Mouse (Mus musculus) activated CD4-positive, CD25-positive, alpha-beta regulatory T cell (primary cell): ENCODE results near the gene Synpo2l. TPM values are rescaled to one million over a fixed set of nuclear protein-coding genes. Genes with fewer than 3 reads are reported as not detected.

ENCODE experiments used
- polyA plus RNA-seq, 2 experiments: library from polyadenylated mRNA; unstranded; fragments of 100-300 nt; shearing (Covaris generic); gene quantifications; one replicate each; pipeline ENCODE4 v1.2.1; 2017

The Synpo2l gene
- under 1 TPM in 1 of 2 experiments, not detected in 1; 0.21 TPM for polyA plus RNA-seq

DNA sequence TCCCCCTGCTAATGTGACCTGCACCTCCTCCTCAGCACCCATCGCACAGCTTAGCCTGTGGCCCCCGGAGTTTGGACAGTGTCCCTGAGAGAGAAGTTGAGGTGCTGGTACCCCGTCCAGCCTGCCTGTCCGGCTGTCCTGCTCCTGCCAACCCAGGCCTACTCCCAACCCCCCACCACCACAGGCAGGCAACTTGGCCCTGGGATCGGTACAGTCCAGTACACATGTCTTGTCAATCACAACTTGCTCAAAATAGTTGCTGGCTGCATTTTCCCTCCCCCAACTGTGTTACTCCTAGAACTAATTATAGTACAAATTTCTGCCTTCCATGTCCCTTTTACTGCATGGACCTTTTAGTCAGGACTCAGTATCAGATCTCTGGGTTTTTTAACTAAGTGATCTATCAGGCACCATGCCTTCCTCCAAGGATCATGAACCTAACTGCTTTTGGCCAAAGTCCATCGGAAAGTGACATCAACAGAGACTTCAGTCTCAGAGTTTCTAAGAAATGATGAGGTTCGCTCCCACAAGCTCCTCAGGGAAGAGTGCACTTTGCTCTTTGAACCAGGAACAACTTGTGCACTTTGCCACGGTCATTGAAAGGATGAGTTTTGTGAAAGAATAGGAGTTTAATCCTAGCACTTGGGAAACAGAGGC lies at the start of gene Synpo2l:
Synpo2l (minus strand) TSS at position 201 of the 657 bp plus-strand sequence.

GRCm38 (mm10) chr14:20707201-20708190 lies 39.3 kb upstream of the Synpo2l start, which contains the start of gene Zswim8:
Zswim8 (plus strand) TSS chr14:20707552.

DNA sequence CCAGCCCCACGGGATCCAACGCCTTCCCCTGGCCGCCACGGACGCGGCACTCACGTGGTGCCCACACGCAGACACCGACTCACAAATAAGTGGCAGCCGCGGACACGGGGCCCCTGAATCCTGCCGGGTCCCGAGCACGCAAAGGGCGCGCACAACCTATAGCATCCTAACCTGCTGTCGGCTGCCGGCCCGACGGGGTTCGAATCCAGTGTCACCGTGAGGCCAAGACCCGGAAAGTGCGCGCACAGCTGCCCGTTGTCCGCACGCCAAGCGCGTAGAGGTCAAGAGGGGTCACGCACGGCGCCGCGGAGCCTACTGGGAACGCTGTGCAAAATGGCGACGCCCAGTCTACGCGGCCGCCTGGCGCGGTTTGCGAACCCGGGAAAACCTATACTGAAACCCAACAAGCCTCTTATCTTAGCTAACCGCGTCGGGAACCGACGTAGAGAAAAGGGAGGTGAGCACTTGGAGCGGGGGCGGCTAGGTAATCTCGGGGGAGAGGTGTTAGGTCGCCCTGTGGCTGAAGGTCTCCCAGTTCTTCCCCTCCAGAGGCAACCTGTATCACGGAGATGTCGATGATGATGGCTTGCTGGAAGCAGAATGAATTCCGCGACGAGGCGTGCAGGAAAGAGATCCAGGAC lies 34.7 kb upstream of the Synpo2l start, which contains the start of gene Chchd1:
Chchd1 (plus strand) TSS at position 266 of the 641 bp plus-strand sequence.

GRCm38 (mm10) chr14:20694884-20695760 lies 27.0 kb upstream of the Synpo2l start, which contains the start of gene Fut11:
Fut11 (plus strand) TSS chr14:20694968.

DNA sequence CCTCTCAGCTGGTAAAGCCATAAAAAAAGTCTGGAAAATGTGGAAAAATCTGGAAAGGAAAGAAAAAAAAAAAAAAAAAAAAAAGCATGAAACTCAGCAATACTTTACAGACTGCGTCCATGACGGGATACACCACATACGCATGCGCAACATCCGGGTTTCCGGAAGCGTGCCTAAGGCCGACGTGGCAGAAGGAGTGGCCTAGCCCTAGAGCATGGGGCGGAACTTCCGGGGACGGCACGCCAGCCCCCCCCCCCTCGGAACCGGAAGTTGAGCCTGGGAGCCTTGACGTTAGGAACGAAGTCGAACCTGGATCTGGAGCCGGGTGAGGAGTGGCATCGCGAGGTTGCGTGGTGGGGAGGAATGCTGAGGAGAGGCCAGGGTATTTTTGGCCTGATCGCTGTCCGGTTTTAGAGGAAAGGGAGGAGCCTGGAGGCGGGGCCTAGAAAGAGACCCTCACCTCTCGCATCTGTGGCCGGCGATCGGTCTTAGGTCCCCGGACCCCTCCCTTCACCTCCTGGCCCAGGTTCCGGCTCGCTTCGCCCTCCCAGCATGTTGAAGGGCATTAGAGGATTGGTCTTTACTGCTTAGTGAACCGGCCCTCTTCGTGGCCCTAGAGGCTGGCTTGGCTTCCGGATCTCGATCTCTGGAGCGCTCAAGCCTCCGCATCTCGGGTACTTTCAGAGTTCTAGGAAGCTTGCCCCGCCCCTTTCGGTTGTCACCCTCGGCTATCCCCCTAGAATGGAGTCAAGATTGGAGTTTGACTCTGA lies 6.1 kb upstream of the Synpo2l start, which contains the start of gene Sec24c:
Sec24c (plus strand) TSS at position 245 of the 770 bp plus-strand sequence.

GRCm38 (mm10) chr14:20656361-20656760 lies 11.8 kb downstream of the Synpo2l start, which contains the start of gene Myoz1:
Myoz1 (minus strand) TSS chr14:20656540.

GRCm38 (mm10) chr14:20640644-20641437 lies 27.3 kb downstream of the Synpo2l start, which contains the start of gene Usp54:
Usp54 (minus strand) TSS chr14:20641063.

Other genes with a start within 250 kb of the Synpo2l start
- gene Cfap70, start 216.1 kb downstream of the Synpo2l start, polyA plus RNA-seq = under 1 TPM in 1 of 2 experiments, not detected in 1; 0.31 TPM
- gene Anxa7, start 188.2 kb downstream of the Synpo2l start, polyA plus RNA-seq = 10 to 100 TPM; 30.9 to 43.7 TPM
- 1 to 10 TPM; 1.3 to 2.3 TPM for gene Mss51, start 171.5 kb downstream of the Synpo2l start, polyA plus RNA-seq
- gene Ppp3cb, start 121.8 kb downstream of the Synpo2l start, polyA plus RNA-seq = 10 to 100 TPM; 30.4 to 31.4 TPM
- 1 to 10 TPM; 2.5 to 2.6 TPM for gene Usp54, start 27.3 kb downstream of the Synpo2l start, polyA plus RNA-seq
- not detected for gene Myoz1, start 11.8 kb downstream of the Synpo2l start, polyA plus RNA-seq
- gene Sec24c, start 6.0 kb upstream of the Synpo2l start, polyA plus RNA-seq = 100 to 1,000 TPM; 181 to 190 TPM
- gene Fut11, start 26.6 kb upstream of the Synpo2l start, polyA plus RNA-seq = 10 to 100 TPM in 1 of 2 experiments, 1 to 10 TPM in 1; 9.8 to 13.7 TPM
- 100 to 1,000 TPM; 102 to 136 TPM for gene Chchd1, start 34.7 kb upstream of the Synpo2l start, polyA plus RNA-seq
- 10 to 100 TPM; 35.8 to 56.8 TPM for gene Zswim8, start 39.2 kb upstream of the Synpo2l start, polyA plus RNA-seq
- gene Ndst2, start 66.2 kb upstream of the Synpo2l start, polyA plus RNA-seq = 10 to 100 TPM; 34.4 to 35.0 TPM
- 10 to 100 TPM in 1 of 2 experiments, 1 to 10 TPM in 1; 6.8 to 10.1 TPM for gene Camk2g, start 125.7 kb upstream of the Synpo2l start, polyA plus RNA-seq
- gene Plau, start 168.3 kb upstream of the Synpo2l start, polyA plus RNA-seq = under 1 TPM in 1 of 2 experiments, not detected in 1; 0.07 TPM